Mouse (Mus musculus) spleen, adult 2 months (tissue): Measurements from ENCODE around the gene Inka1. TPM values are rescaled to one million over a fixed set of nuclear protein-coding genes. Genes with fewer than 3 reads are reported as not detected.

Experiments
- DNase-seq, 2 experiments: peaks; one replicate each; pipeline versions ENCODE4 v3.0.0 to v3.0.0-alpha.2; 2012 to 2021; ENCODE audit warnings: low spot score in 2 of 2, low read depth in 1 of 2
- H3K27ac ChIP-seq: fragments of 200-500 bp; 2 replicates; pipeline ENCODE4 v1.5.1; 2012; ENCODE audit warnings: low read length, inconsistent platforms; ENCODE audit not compliant: insufficient read depth
- H3K27me3 ChIP-seq: fragments of 200-500 bp; 2 replicates; pipeline ENCODE4 v1.6.1; 2012; ENCODE audit warnings: mild to moderate bottlenecking, moderate library complexity, low read length, inconsistent platforms; ENCODE audit not compliant: control insufficient read depth, insufficient read depth
- H3K36me3 ChIP-seq: fragments of 200-500 bp; 2 replicates; pipeline ENCODE4 v1.6.1; 2012; ENCODE audit warnings: mild to moderate bottlenecking, low read length, inconsistent platforms; ENCODE audit not compliant: control insufficient read depth, insufficient read depth
- H3K4me1 ChIP-seq: fragments of 200-500 bp; 2 replicates; pipeline ENCODE4 v1.6.1; 2011; ENCODE audit warnings: inconsistent platforms; ENCODE audit not compliant: control insufficient read depth, insufficient read depth, insufficient read length
- H3K4me3 ChIP-seq: fragments of 200-500 bp; 2 replicates; pipeline ENCODE4 v1.5.1; 2011; ENCODE audit warnings: mild to moderate bottlenecking, inconsistent platforms; ENCODE audit not compliant: insufficient read depth, insufficient read length; ENCODE audit errors: extremely low read depth
- CTCF ChIP-seq: fragments of 200-500 bp; IDR thresholded peaks from 2 replicates; pipeline ENCODE4 v1.5.1; 2011; ENCODE audit warnings: mild to moderate bottlenecking, inconsistent platforms; ENCODE audit not compliant: insufficient read depth, insufficient read length, insufficient replicate concordance; ENCODE audit errors: extremely low read depth
- POLR2A ChIP-seq: fragments of 200-500 bp; IDR thresholded peaks from 2 replicates; pipeline ENCODE4 v1.6.1; 2011; ENCODE audit warnings: low read depth, low read length, inconsistent platforms
- WGBS: fragments of 180-500 bp; shearing (Covaris S2); methylation state at CpG from one replicate; pipeline ENCODE4 v1.1.7; 2018; 5-methylcytosine and 5-hydroxymethylcytosine counted together
- polyA plus RNA-seq: library from polyadenylated mRNA; depleted of rRNA; stranded (reverse); fragments of >200 nt; gene quantifications from 2 replicates; pipeline ENCODE4 v1.2.3, GENCODE M21; 2012

Gene Inka1
- polyA plus RNA-seq, 1 experiment, result 19.8 TPM

DNA sequence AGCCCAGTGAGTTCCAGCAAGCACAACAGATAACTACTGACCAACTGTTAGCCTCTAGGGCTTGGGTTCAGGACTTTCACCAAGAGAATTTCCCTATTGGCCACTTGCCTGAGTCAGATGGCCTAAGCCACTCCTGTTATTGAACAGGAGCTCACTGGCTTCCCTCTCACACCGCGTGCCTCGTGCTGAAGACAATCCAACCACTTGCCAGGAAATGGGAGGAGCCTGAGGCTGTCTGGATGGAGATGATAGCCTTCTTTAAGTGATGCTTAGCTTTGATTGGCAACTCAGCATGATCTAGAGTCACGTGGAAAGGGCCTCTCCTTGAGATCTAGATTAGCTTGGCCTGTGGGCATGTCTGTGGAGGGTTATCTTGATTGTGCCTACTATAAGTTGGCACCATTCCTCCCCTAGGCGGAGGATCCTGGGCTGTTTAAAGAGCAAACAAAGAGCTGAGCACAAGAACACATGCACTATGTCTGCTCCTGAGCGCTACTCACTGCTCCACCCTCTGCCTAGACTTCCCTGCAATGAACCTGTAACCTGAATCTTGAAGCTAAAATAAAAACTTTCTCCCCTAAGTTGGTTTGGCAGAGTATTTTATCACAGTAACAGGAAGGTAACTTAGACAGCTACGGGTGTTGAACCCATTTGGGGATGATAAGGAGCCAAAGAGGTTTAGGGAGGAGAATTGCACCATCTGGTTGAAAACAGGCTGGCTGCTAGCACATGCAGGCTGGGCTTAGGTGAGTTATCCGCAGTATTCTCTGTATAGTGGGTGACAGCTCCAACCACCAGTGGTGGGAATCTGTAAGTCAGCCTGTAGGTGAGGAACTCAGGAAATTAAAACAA lies 13.8 kb downstream of the Inka1 start:
- H3K36me3 ChIP-seq, result no peaks in the 10 kb centered on the region; the same call in 1 of the 2 replicates
- no peak overlapping the region for H3K4me3 ChIP-seq
- no peak for DNase-seq
- peaks cover 5% of the 10 kb centered on the region for H3K4me1 ChIP-seq
- H3K27ac ChIP-seq, result peak overlapping the region; percentile 15; the same call in 1 of the 2 replicates
- WGBS, result 59% methylated on average over 8 of the region's 8 CpGs
- TF ChIP-seq POLR2A, result no peak
- no peak for TF ChIP-seq CTCF
- H3K27me3 ChIP-seq, result no peaks in the 10 kb centered on the region

DNA sequence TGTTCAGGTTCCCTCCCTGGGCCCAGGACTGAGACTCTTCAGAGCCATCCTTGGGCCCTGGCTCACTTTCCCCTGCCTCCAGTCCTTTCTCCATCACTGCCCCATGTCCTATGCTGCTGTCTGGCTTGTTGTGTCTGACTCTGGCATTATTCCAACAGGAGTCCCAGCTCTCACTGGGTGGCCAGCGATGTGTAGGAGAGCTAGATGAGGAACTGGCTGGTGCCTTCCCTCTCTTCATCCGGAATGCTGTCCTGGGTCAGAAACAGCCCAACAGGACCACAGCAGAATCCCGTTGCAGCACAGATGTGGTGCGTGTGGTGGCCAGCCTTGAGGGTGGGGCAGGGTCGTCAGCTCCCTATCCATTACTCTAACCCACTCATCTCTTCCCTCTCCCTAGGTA lies 15.4 kb downstream of the Inka1 start:
- Histone ChIP-seq H3K4me3 (no peak overlapping the region), H3K27me3 (no peaks in the 10 kb centered on the region), H3K27ac (no peak overlapping the region), H3K36me3 (no peaks in the 10 kb centered on the region), H3K4me1 (peaks cover 5% of the 10 kb centered on the region)
- no peak for DNase-seq
- WGBS, result 91% methylated on average over 5 of the region's 5 CpGs
- TF ChIP-seq POLR2A (no peak), CTCF (no peak)

DNA sequence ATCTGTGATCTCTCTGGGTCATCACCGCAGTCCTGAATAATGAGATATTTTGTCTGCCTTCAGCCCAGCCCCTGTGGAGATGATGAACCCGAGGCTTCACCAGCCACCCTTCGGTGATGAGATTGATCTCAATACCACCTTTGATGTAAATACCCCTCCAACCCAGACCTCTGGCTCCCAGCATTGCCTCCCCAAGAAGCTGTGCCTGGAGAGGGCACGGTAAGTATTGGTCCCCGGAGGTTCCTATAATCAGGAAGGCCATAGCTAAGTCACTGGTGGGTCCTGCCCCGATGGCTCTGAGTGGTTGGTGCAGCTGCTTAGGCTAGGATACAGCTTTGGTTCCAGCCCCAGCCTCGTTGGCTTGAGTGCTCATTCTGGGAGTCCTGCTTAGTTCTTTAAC lies 17.1 kb downstream of the Inka1 start:
- 95% methylated on average over 7 of the region's 7 CpGs for WGBS

DNA sequence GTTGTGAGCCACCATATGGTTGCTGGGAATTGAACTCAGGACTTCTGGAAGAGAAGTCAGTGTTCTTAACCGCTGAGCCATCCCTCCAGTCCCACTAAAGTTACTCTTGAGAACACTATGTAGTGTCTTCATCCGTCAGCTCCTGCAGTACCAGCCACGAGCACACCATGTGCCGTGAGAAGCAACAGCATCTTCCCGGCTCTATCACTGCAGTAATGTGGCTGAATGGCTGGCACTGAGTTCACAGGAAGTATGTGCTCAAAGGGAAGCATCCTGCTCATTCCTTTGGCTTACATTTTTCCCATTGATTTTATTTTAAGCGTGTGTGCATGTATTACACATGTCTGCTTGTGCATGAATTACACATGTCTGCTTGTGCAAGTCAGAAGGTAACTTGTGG lies 18.2 kb downstream of the Inka1 start:
- WGBS, result 90% methylated on average over 6 of the region's 6 CpGs
- Histone ChIP-seq H3K27ac (no peak overlapping the region), H3K4me3 (no peak overlapping the region), H3K4me1 (no peaks in the 10 kb centered on the region), H3K27me3 (no peaks in the 10 kb centered on the region), H3K36me3 (no peaks in the 10 kb centered on the region)
- DNase-seq, result no peak
- TF ChIP-seq POLR2A (no peak), CTCF (no peak)

More for the DNA sequence above, 17.1 kb downstream of the Inka1 start:
- Histone ChIP-seq H3K36me3 (no peaks in the 10 kb centered on the region), H3K27ac (no peak overlapping the region), H3K27me3 (no peaks in the 10 kb centered on the region), H3K4me3 (no peak overlapping the region), H3K4me1 (no peaks in the 10 kb centered on the region)
- TF ChIP-seq POLR2A (no peak), CTCF (no peak)
- no peak for DNase-seq

DNA sequence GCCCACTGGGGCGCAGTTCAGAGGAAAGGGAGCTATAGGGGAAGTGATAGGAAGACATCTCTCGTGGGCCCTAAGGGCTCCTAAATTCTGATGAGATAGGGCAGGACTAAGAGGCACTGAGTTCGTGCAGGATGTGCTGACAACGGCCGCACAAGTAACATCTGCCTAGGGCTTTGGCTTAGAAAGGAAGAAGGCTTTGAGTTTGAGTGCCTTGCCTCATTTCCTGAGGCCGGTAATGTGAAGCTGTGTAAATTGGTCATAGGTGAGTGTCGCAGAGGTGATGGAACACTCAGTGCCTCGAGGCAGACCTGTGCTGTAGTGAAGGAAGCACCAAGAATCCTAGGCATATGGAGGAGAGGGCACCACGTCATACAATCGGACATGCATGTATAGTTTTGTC lies 19.0 kb downstream of the Inka1 start:
- Histone ChIP-seq H3K4me3 (no peak overlapping the region), H3K36me3 (no peaks in the 10 kb centered on the region), H3K27ac (no peak overlapping the region), H3K27me3 (no peaks in the 10 kb centered on the region), H3K4me1 (no peaks in the 10 kb centered on the region)
- DNase-seq, result no peak
- 53% methylated on average over 10 of the region's 10 CpGs for WGBS
- TF ChIP-seq POLR2A (no peak), CTCF (no peak)

DNA sequence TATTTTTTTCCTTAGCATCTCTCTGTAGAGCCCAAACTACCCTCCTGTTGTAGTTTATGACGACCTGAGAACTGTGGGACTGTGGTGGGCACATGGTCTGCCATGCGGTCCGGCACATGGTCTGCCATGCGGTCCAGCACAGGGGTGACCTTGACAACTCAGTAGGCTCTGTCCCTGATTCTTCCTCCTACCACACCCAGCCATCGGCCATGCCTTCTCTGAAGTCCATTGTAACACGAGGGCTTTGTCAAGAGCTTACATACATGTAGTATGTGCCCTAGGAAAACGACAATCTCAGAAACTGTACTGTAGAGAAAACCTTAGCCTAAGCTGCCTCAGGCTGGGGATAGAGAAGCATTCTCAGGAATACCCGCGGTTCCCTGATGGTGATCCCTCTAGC lies 21.0 kb downstream of the Inka1 start:
- DNase-seq, result no peak
- Histone ChIP-seq H3K4me1 (no peaks in the 10 kb centered on the region), H3K27ac (no peak overlapping the region), H3K36me3 (no peaks in the 10 kb centered on the region), H3K27me3 (no peaks in the 10 kb centered on the region), H3K4me3 (no peak overlapping the region)
- 94% methylated on average over 9 of the region's 9 CpGs for WGBS
- TF ChIP-seq POLR2A, result no peak
- TF ChIP-seq CTCF, result no peak

DNA sequence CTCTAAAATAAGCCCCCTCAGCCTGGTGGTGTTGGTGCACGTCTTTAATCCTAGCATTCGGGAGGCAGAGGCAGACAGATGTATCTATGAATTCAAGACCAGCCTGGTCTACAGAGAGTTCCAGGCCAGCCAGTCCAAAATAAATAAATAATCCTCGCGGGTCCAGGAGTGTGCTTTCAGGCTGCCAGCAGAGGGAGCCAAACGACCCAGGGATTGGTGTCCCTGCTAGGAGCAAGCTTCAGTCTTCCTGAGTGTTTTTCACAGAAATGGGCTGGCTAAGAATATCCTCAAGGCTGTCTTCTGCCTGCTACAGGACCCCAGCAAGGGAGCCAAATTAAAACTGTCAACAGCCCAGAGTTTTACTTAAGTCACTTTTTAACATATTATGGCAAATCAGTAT lies 22.0 kb downstream of the Inka1 start:
- Histone ChIP-seq H3K27me3 (no peaks in the 10 kb centered on the region), H3K4me1 (no peaks in the 10 kb centered on the region), H3K36me3 (no peaks in the 10 kb centered on the region), H3K4me3 (no peak overlapping the region), H3K27ac (no peak overlapping the region)
- TF ChIP-seq CTCF (peak; percentile 98), POLR2A (no peak)
- 18% methylated on average over 5 of the region's 5 CpGs for WGBS
- peak; percentile 55 to 75 for DNase-seq
